Mouse (Mus musculus) heart, postnatal 0 days (tissue): Measurements from ENCODE around the gene Klhl13. TPM values are rescaled to one million over a fixed set of nuclear protein-coding genes. Genes with fewer than 3 reads are reported as not detected.

Source experiments
- ATAC-seq: fragments of 200-750 bp; cut with Nextera tagmentation; 2 replicates; pipeline ENCODE4 v1.8.0; 2017; ENCODE audit warnings: low read depth, moderate number of reproducible peaks, moderate library complexity; ENCODE audit not compliant: insufficient read depth
- DNase-seq: peaks from one replicate; pipeline ENCODE4 v3.0.0-alpha.2; 2016; ENCODE audit warnings: low spot score
- H3K27ac ChIP-seq: fragments of 300-500 bp; sonication (generic); 2 replicates; pipeline ENCODE4 v1.5.1; 2014; ENCODE audit warnings: low read depth, mild to moderate bottlenecking
- H3K27me3 ChIP-seq: fragments of 300-500 bp; sonication (generic); 2 replicates; pipeline ENCODE4 v1.6.1; 2014; ENCODE audit warnings: low read length, mixed read lengths; ENCODE audit not compliant: control insufficient read depth, insufficient read depth
- H3K36me3 ChIP-seq: fragments of 300-500 bp; sonication (generic); replicated peaks from 2 replicates; pipeline ENCODE4 v1.6.1; 2014; ENCODE audit warnings: low read length, mixed read lengths; ENCODE audit not compliant: control insufficient read depth, insufficient read depth
- H3K4me1 ChIP-seq: fragments of 300-500 bp; sonication (generic); 2 replicates; pipeline ENCODE4 v1.6.1; 2014; ENCODE audit warnings: antibody characterized with exemption; ENCODE audit not compliant: control insufficient read depth, insufficient read depth
- H3K4me2 ChIP-seq: fragments of 300-500 bp; sonication (generic); 2 replicates; pipeline ENCODE4 v1.6.1; 2014; ENCODE audit warnings: low read depth, mild to moderate bottlenecking, low read length, moderate library complexity
- H3K4me3 ChIP-seq: fragments of 300-500 bp; sonication (generic); 2 replicates; pipeline ENCODE4 v1.5.1; 2014; ENCODE audit warnings: low read depth, low read length
- H3K9ac ChIP-seq: fragments of 300-500 bp; sonication (generic); replicated peaks from 2 replicates; pipeline ENCODE4 v1.6.1; 2014; ENCODE audit warnings: low read depth, low read length, mixed read lengths
- H3K9me3 ChIP-seq: fragments of 300-500 bp; sonication (generic); replicated peaks from 2 replicates; pipeline ENCODE4 v1.6.1; 2016; ENCODE audit warnings: low read length; ENCODE audit not compliant: control insufficient read depth
- CTCF ChIP-seq: IDR thresholded peaks from 2 replicates; pipeline ENCODE4 v1.5.1; 2016; ENCODE audit warnings: antibody characterized with exemption, control low read depth, low read depth
- EP300 ChIP-seq: IDR thresholded peaks from 2 replicates; pipeline ENCODE4 v1.6.1; 2016; ENCODE audit warnings: antibody characterized with exemption, low read depth
- WGBS: fragments of 180-500 bp; shearing (Covaris S2); extraction: QIAGEN DNeasy Blood & Tissue Kit; methylation state at CpG from one replicate; pipeline ENCODE4 v1.1.7; 2014; 5-methylcytosine and 5-hydroxymethylcytosine counted together
- polyA plus RNA-seq: library from polyadenylated mRNA; unstranded; fragments of >200 nt; fragmentation: Nextera tagmentation; extraction: Ambion mirVana; gene quantifications from 2 replicates; pipeline ENCODE4 v1.2.1, GENCODE M21; 2015
- total RNA-seq: library from RNA; depleted of rRNA; stranded (reverse); fragments of >200 nt; gene quantifications from 2 replicates; pipeline ENCODE4 v1.2.3, GENCODE M21; 2014; ENCODE audit warnings: low replicate concordance

Gene Klhl13
- total and polyA plus RNA-seq, 2 experiments from 2014 or later: 34.9 to 76.3 TPM

GRCm38 (mm10) chrX:23284530-23285441, 80.1 kb downstream of the Klhl13 start:
- TF ChIP-seq EP300 (no peak), CTCF (no peak)

DNA sequence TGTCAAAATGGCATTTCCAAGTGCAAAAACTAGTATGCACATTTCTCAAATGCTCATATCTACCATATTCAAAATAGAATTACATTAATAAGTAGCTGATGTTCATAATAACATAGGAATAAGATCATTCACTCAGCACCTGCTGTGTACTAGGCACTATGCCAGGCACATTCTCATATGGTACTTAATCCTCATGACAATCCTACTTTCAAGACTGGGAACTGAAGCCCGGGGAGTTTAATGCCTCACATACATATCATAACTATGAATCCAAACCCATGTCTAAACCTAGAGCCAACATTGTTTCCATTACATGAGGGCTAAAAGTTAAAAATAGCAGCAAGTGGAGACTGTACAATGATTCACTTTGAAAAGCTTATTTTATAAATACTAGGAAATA, 97.3 kb downstream of the Klhl13 start:
- Histone ChIP-seq H3K4me1 (no peaks in the 10 kb centered on the region), H3K4me3 (no peak overlapping the region), H3K9ac (no peak overlapping the region), H3K9me3 (no peaks in the 10 kb centered on the region), H3K4me2 (no peak overlapping the region), H3K27me3 (no peaks in the 10 kb centered on the region), H3K36me3 (no peaks in the 10 kb centered on the region), H3K27ac (0 out of 2 replicates have a peak overlapping the region, but pooled peaks have one; percentile 6)
- TF ChIP-seq EP300 (no peak), CTCF (no peak)
- 45% methylated on average over 1 of the region's 1 CpGs for WGBS
- ATAC-seq (no peak), DNase-seq (peak; percentile 13)

More at GRCm38 (mm10) chrX:23284530-23285441, 80.1 kb downstream of the Klhl13 start:
- DNase-seq (peak; percentile 34), ATAC-seq (peak; percentile 30; the same call in 1 of the 2 replicates)
- H3K9ac ChIP-seq: no peak overlapping the region
- H3K27ac ChIP-seq: peak overlapping the region; percentile 58
- peak overlapping the region; percentile 32 for H3K4me3 ChIP-seq
- no peaks in the 10 kb centered on the region for H3K36me3 ChIP-seq
- no peaks in the 10 kb centered on the region for H3K9me3 ChIP-seq
- no peaks in the 10 kb centered on the region for H3K4me1 ChIP-seq
- H3K4me2 ChIP-seq: peak overlapping the region; percentile 50
- WGBS: 43% methylated on average over 11 of the region's 11 CpGs
- no peaks in the 10 kb centered on the region for H3K27me3 ChIP-seq

- H3K27me3 ChIP-seq: no peaks in the 10 kb centered on the region
- no peak overlapping the region for H3K9ac ChIP-seq
- no peaks in the 10 kb centered on the region for H3K9me3 ChIP-seq
- H3K27ac ChIP-seq: no peak overlapping the region
- TF ChIP-seq EP300 (no peak), CTCF (no peak)
- DNase-seq (no peak), ATAC-seq (no peak)
- no peak overlapping the region for H3K4me2 ChIP-seq
- H3K4me3 ChIP-seq: no peak overlapping the region
- no peaks in the 10 kb centered on the region for H3K36me3 ChIP-seq
- H3K4me1 ChIP-seq: no peaks in the 10 kb centered on the region
Measured at GRCm38 (mm10) chrX:23248752-23249151, 116.1 kb downstream of the Klhl13 start.
